Mouse (Mus musculus): ENCODE results near the gene Rpl41.

DNA sequence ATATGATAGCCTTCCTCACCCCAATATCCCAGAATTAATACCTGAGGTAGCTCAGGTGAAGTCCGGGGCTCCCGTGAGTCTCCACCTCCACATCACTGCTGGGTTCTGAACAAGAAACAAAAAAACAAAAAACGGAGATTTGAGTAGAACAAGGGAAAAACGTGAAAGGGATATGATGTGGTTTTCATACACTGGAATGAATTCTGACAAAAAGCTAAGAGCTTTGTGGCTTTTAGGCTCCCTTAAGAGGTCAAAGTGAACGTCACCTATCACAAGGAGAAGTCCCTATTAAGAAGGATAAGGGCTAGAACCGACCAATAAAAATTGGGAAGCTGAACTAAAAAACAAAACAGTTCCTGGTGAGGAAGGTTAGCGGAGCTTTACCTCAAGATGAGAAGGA lies 2.3 kb downstream of the Rpl41 start:
- TF ChIP-seq CTCF (IDR thresholded peaks at IDR 0.05; ENCODE audit: borderline replicate concordance, control insufficient read depth, extremely low read depth, insufficient read depth, low read length, poor library complexity): no peak
- no peak for TF ChIP-seq POLR2A (IDR thresholded peaks at IDR 0.05; ENCODE audit: control insufficient read depth, extremely low read depth, insufficient read depth, low read length, poor library complexity)

Data from thymus, adult 2 months (tissue).